Mouse (Mus musculus): ENCODE results near the gene Lrrc56. TPM values are rescaled to one million over a fixed set of nuclear protein-coding genes. Genes with fewer than 3 reads are reported as not detected.

Gene Lrrc56
- polyA plus RNA-seq, 1 experiment: 7.4 TPM

DNA sequence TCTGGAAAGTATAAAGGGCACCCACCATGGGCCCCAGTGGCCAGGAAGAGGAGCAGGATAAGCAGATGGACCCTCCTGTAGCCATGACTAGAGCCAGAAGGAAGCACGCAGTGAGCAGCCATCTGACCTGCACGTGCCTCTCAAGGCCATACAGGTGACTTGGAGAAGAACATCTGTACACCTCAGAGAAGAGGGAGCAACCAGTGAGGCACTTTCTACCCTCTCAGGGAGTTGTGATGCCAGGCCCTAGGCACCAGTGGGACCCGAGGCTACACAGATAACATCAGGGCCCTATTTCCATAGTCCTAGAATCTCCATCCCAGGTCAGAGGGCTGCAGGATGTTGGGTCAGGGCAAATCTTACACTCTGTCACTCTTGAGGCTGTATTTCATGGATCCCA, 3.7 kb upstream of the Lrrc56 start:
- H3K27me3 ChIP-seq (ENCODE audit: control insufficient read depth, insufficient read depth, low read length): no peaks in the 10 kb centered on the region
- no peak overlapping the region for H3K27ac ChIP-seq (ENCODE audit: control insufficient read depth, insufficient read depth, low read length)
- peaks cover 15% of the 10 kb centered on the region for H3K36me3 ChIP-seq (ENCODE audit: control insufficient read depth, insufficient read depth, low read length)
- DNase-seq: no peak
- TF ChIP-seq CTCF (IDR thresholded peaks at IDR 0.05; ENCODE audit: borderline replicate concordance, control insufficient read depth, extremely low read depth, insufficient read depth, low read length, poor library complexity) (no peak), POLR2A (IDR thresholded peaks at IDR 0.05; ENCODE audit: control insufficient read depth, extremely low read depth, insufficient read depth, low read length, poor library complexity) (no peak)
- peaks cover 12% of the 10 kb centered on the region for H3K4me1 ChIP-seq (replicated peaks; ENCODE audit: control insufficient read depth, insufficient read depth, low read length)
- H3K4me3 ChIP-seq (ENCODE audit: control insufficient read depth, insufficient read depth, low read length): no peak overlapping the region
- WGBS: 91% methylated on average over 3 of the region's 3 CpGs

DNA sequence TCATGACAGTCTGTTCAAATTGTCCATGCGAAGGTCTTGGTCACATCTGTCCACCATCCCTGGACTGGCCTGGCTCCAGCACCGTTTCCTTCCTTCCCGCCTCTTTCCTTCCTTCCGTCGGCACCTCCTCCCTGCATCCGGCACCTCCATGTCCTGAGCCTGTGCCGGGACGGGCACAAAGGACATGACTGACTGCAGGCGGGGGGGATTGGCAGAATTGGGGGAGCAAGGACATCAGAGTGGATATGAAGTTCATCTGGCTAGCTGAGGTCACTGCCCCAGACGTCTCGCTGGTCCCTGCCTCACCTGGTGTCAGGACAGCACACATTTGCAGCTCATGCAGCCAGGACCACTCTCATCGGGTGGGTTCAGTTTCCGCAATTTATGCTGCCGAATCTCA, 2.9 kb upstream of the Lrrc56 start:
- H3K4me1 ChIP-seq (replicated peaks; ENCODE audit: control insufficient read depth, insufficient read depth, low read length): peaks cover 12% of the 10 kb centered on the region
- no peaks in the 10 kb centered on the region for H3K27me3 ChIP-seq (ENCODE audit: control insufficient read depth, insufficient read depth, low read length)
- peaks cover 15% of the 10 kb centered on the region for H3K36me3 ChIP-seq (ENCODE audit: control insufficient read depth, insufficient read depth, low read length)
- no peak overlapping the region for H3K4me3 ChIP-seq (ENCODE audit: control insufficient read depth, insufficient read depth, low read length)
- WGBS: 97% methylated on average over 14 of the region's 14 CpGs
- no peak for TF ChIP-seq POLR2A (IDR thresholded peaks at IDR 0.05; ENCODE audit: control insufficient read depth, extremely low read depth, insufficient read depth, low read length, poor library complexity)
- no peak for TF ChIP-seq CTCF (IDR thresholded peaks at IDR 0.05; ENCODE audit: borderline replicate concordance, control insufficient read depth, extremely low read depth, insufficient read depth, low read length, poor library complexity)
- H3K27ac ChIP-seq (ENCODE audit: control insufficient read depth, insufficient read depth, low read length): no peak overlapping the region
- DNase-seq: no peak

DNA sequence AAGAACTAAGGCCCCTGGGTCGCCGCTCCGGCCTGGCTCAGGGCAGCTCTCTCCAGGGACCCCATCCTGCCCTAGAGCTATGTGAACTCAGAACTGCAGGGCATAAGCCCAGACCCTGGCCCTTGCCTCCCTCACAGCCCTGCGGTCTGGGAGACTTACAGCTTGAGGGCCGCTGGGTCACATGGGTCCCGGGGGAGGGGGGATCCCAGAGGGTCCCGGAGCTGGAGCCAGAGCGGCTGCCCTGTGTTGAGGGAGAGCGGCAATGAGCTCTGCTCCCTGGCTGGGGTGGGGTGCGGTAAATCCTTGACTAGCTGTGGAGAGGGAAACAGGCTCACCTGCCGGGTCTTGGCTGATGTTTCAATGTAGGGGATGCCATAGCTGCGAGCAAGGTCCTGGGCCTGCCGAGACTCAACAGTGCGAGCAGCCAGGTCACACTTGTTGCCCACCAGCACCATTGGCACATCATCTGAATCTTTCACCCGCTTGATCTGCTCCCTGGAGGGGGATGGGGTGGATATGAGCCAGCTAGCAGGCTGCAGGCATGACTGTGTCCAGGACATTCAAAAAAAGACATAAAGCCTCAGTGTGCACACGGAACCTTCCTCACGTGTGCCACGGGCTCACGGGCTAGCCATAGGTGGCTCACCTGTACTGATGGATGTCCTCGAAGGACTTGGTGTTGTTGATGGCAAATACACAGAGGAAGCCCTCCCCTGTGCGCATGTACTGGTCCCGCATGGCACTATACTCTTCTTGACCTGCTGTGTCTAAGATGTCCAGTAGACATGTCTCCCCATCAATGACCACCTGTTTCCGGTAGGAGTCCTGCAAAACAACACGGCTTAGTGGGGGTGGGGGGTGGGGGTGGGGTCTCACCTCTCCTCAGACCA, 1.9 kb upstream of the Lrrc56 start:
- 97% methylated on average over 24 of the region's 24 CpGs for WGBS
- Histone ChIP-seq H3K36me3 (ENCODE audit: control insufficient read depth, insufficient read depth, low read length) (peaks cover 15% of the 10 kb centered on the region), H3K27me3 (ENCODE audit: control insufficient read depth, insufficient read depth, low read length) (no peaks in the 10 kb centered on the region), H3K4me3 (ENCODE audit: control insufficient read depth, insufficient read depth, low read length) (no peak overlapping the region), H3K4me1 (replicated peaks; ENCODE audit: control insufficient read depth, insufficient read depth, low read length) (peaks cover 12% of the 10 kb centered on the region), H3K27ac (ENCODE audit: control insufficient read depth, insufficient read depth, low read length) (no peak overlapping the region)
- no peak for TF ChIP-seq POLR2A (IDR thresholded peaks at IDR 0.05; ENCODE audit: control insufficient read depth, extremely low read depth, insufficient read depth, low read length, poor library complexity)
- no peak for TF ChIP-seq CTCF (IDR thresholded peaks at IDR 0.05; ENCODE audit: borderline replicate concordance, control insufficient read depth, extremely low read depth, insufficient read depth, low read length, poor library complexity)
- no peak for DNase-seq

GRCm38 (mm10) chr7:141192776-141193347, 1.1 kb upstream of the Lrrc56 start:
- H3K4me3 ChIP-seq (ENCODE audit: control insufficient read depth, insufficient read depth, low read length): peak overlapping the region; percentile 89
- no peak overlapping the region for H3K27ac ChIP-seq (ENCODE audit: control insufficient read depth, insufficient read depth, low read length)
- WGBS: 36% methylated on average over 12 of the region's 12 CpGs
- peaks cover 12% of the 10 kb centered on the region for H3K4me1 ChIP-seq (replicated peaks; ENCODE audit: control insufficient read depth, insufficient read depth, low read length)
- peaks cover 15% of the 10 kb centered on the region for H3K36me3 ChIP-seq (ENCODE audit: control insufficient read depth, insufficient read depth, low read length)
- TF ChIP-seq POLR2A (IDR thresholded peaks at IDR 0.05; ENCODE audit: control insufficient read depth, extremely low read depth, insufficient read depth, low read length, poor library complexity) (no peak), CTCF (IDR thresholded peaks at IDR 0.05; ENCODE audit: borderline replicate concordance, control insufficient read depth, extremely low read depth, insufficient read depth, low read length, poor library complexity) (no peak)
- DNase-seq: no peak
- no peaks in the 10 kb centered on the region for H3K27me3 ChIP-seq (ENCODE audit: control insufficient read depth, insufficient read depth, low read length)

- no peak overlapping the region for H3K27ac ChIP-seq (ENCODE audit: control insufficient read depth, insufficient read depth, low read length)
- H3K36me3 ChIP-seq (ENCODE audit: control insufficient read depth, insufficient read depth, low read length): peaks cover 15% of the 10 kb centered on the region
- DNase-seq: peak; percentile 46
- no peaks in the 10 kb centered on the region for H3K27me3 ChIP-seq (ENCODE audit: control insufficient read depth, insufficient read depth, low read length)
- WGBS: 1% methylated on average over 43 of the region's 43 CpGs
- peak overlapping the region; percentile 89 for H3K4me3 ChIP-seq (ENCODE audit: control insufficient read depth, insufficient read depth, low read length)
- no peak for TF ChIP-seq CTCF (IDR thresholded peaks at IDR 0.05; ENCODE audit: borderline replicate concordance, control insufficient read depth, extremely low read depth, insufficient read depth, low read length, poor library complexity)
- no peak for TF ChIP-seq POLR2A (IDR thresholded peaks at IDR 0.05; ENCODE audit: control insufficient read depth, extremely low read depth, insufficient read depth, low read length, poor library complexity)
- peaks cover 12% of the 10 kb centered on the region for H3K4me1 ChIP-seq (replicated peaks; ENCODE audit: control insufficient read depth, insufficient read depth, low read length)
These were observed 555 bp upstream of the Lrrc56 start for GRCm38 (mm10) chr7:141193348-141193856.

GRCm38 (mm10) chr7:141194409-141194808, 452 bp downstream of the Lrrc56 start:
- H3K4me1 ChIP-seq (replicated peaks; ENCODE audit: control insufficient read depth, insufficient read depth, low read length): peaks cover 12% of the 10 kb centered on the region
- TF ChIP-seq CTCF (IDR thresholded peaks at IDR 0.05; ENCODE audit: borderline replicate concordance, control insufficient read depth, extremely low read depth, insufficient read depth, low read length, poor library complexity) (no peak), POLR2A (IDR thresholded peaks at IDR 0.05; ENCODE audit: control insufficient read depth, extremely low read depth, insufficient read depth, low read length, poor library complexity) (no peak)
- WGBS: under 1% methylated on average over 23 of the region's 23 CpGs
- no peak for DNase-seq
- peak overlapping the region; percentile 86 for H3K27ac ChIP-seq (ENCODE audit: control insufficient read depth, insufficient read depth, low read length)
- H3K4me3 ChIP-seq (ENCODE audit: control insufficient read depth, insufficient read depth, low read length): peak overlapping the region; percentile 94
- no peaks in the 10 kb centered on the region for H3K27me3 ChIP-seq (ENCODE audit: control insufficient read depth, insufficient read depth, low read length)
- peaks cover 13% of the 10 kb centered on the region for H3K36me3 ChIP-seq (ENCODE audit: control insufficient read depth, insufficient read depth, low read length)

All from thymus, adult 2 months (tissue).